Mouse (Mus musculus) heart, adult 9 months (tissue): Measurements from ENCODE around the gene Hist1h2af.

Source experiments
- DNase-seq, 2 experiments: peaks; one replicate each; pipeline ENCODE4 v3.0.0; 2022; ENCODE audit warnings: low spot score in 2 of 2

The Hist1h2af gene

GRCm38 (mm10) chr13:23533560-23534367 is at the start of gene Hist1h2af:
Gene Hist1h2af, plus strand, starts transcription at chr13:23533906.
- peak in 1 of 2 experiments; percentile 64 for DNase-seq

GRCm38 (mm10) chr13:23485271-23485670 is 48.4 kb upstream of the Hist1h2af start:
- DNase-seq: no peak

GRCm38 (mm10) chr13:23488400-23489322 is 45.0 kb upstream of the Hist1h2af start, which contains the start of gene Btn2a2:
Gene Btn2a2, minus strand, starts transcription at chr13:23488857.
- DNase-seq: peak; percentile 39 to 56

GRCm38 (mm10) chr13:23490863-23491262 is 42.8 kb upstream of the Hist1h2af start:
- no peak for DNase-seq

- DNase-seq: no peak
Observed at GRCm38 (mm10) chr13:23491263-23491662, 42.4 kb upstream of the Hist1h2af start.

GRCm38 (mm10) chr13:23491990-23492389 is 41.7 kb upstream of the Hist1h2af start:
- no peak for DNase-seq

- no peak for DNase-seq
Observed at GRCm38 (mm10) chr13:23495526-23495925, 38.2 kb upstream of the Hist1h2af start.

- no peak for DNase-seq
Observed at GRCm38 (mm10) chr13:23497656-23498321, 35.9 kb upstream of the Hist1h2af start.

- no peak for DNase-seq
Observed at GRCm38 (mm10) chr13:23498653-23499052, 35.1 kb upstream of the Hist1h2af start.

GRCm38 (mm10) chr13:23499943-23500342 is 33.8 kb upstream of the Hist1h2af start:
- no peak for DNase-seq

- peak in 1 of 2 experiments; percentile 67 for DNase-seq
Observed at GRCm38 (mm10) chr13:23500424-23501200, 33.1 kb upstream of the Hist1h2af start.

- DNase-seq: no peak
Observed at GRCm38 (mm10) chr13:23501511-23501910, 32.2 kb upstream of the Hist1h2af start.

GRCm38 (mm10) chr13:23502031-23502567 is 31.6 kb upstream of the Hist1h2af start:
- no peak for DNase-seq

- no peak for DNase-seq
Observed at GRCm38 (mm10) chr13:23502916-23503315, 30.8 kb upstream of the Hist1h2af start.

GRCm38 (mm10) chr13:23503797-23504196 is 29.9 kb upstream of the Hist1h2af start:
- peak in 1 of 2 experiments; percentile 57 for DNase-seq

GRCm38 (mm10) chr13:23505662-23506345 is 27.9 kb upstream of the Hist1h2af start:
- DNase-seq: no peak

- no peak for DNase-seq
Observed at GRCm38 (mm10) chr13:23506351-23506750, 27.4 kb upstream of the Hist1h2af start.

- DNase-seq: no peak
Observed at GRCm38 (mm10) chr13:23506819-23507515, 26.7 kb upstream of the Hist1h2af start.

GRCm38 (mm10) chr13:23510127-23510526 is 23.6 kb upstream of the Hist1h2af start:
- DNase-seq: no peak
